Mouse (Mus musculus) adrenal gland, adult 10 weeks (tissue): ENCODE data around the gene Defb25. TPM values are rescaled to one million over a fixed set of nuclear protein-coding genes. Genes with fewer than 3 reads are reported as not detected.

Experiments used
- polyA plus RNA-seq: library from polyadenylated mRNA; stranded (reverse); fragments of 350-450 nt; fragmentation: Illumina TruSeq; extraction: RNeasy Lipid Tissue Mini Kit (QIAGEN cat#74804); gene quantifications from one replicate; pipeline ENCODE4 v1.2.3, GENCODE M21; 2014; ENCODE audit warnings: low read depth, low replicate concordance

The Defb25 gene
- polyA plus RNA-seq = not detected

GRCm38 (mm10) chr2:152622953-152623352 is at the start of gene Defb25:
Defb25 (minus strand) TSS chr2:152623053.

GRCm38 (mm10) chr2:152669256-152669638 is 46.4 kb upstream of the Defb25 start, which contains the start of gene H13:
H13 (plus strand) TSS chr2:152669461.

GRCm38 (mm10) chr2:152626774-152627591 is 4.1 kb upstream of the Defb25 start, which contains the start of gene Rem1:
Rem1 (plus strand) TSS chr2:152626951.

GRCm38 (mm10) chr2:152604057-152604456 is 18.8 kb downstream of the Defb25 start, which contains the start of gene Defb36:
Defb36 (plus strand) TSS chr2:152604327.

GRCm38 (mm10) chr2:152599299-152599698 is 23.6 kb downstream of the Defb25 start, which contains the start of gene Defb45:
Defb45 (minus strand) TSS chr2:152599399.

GRCm38 (mm10) chr2:152580107-152580506 is 42.7 kb downstream of the Defb25 start, which contains the start of gene Defb19:
Defb19 (minus strand) TSS chr2:152580312.

Other genes with a start within 250 kb of the Defb25 start
- gene Nrsn2, start 246.4 kb downstream of the Defb25 start, polyA plus RNA-seq = 2.0 TPM
- 0.58 TPM for gene Sox12, start 225.0 kb downstream of the Defb25 start, polyA plus RNA-seq
- gene Zcchc3, start 208.0 kb downstream of the Defb25 start, polyA plus RNA-seq = 3.8 TPM
- gene 6820408C15Rik, start 207.5 kb downstream of the Defb25 start, polyA plus RNA-seq = not detected
- gene Defb23, start 158.4 kb downstream of the Defb25 start, polyA plus RNA-seq = not detected
- 1.7 TPM for gene Defb20, start 146.0 kb downstream of the Defb25 start, polyA plus RNA-seq
- not detected for gene Defb22, start 132.9 kb downstream of the Defb25 start, polyA plus RNA-seq
- not detected for gene Defb26, start 111.4 kb downstream of the Defb25 start, polyA plus RNA-seq
- not detected for gene Defb28, start 104.8 kb downstream of the Defb25 start, polyA plus RNA-seq
- not detected for gene Defb29, start 83.0 kb downstream of the Defb25 start, polyA plus RNA-seq
- gene Gm17416, start 53.7 kb downstream of the Defb25 start, polyA plus RNA-seq = not detected
- not detected for gene Defb21, start 50.3 kb downstream of the Defb25 start, polyA plus RNA-seq
- gene Defb19, start 42.7 kb downstream of the Defb25 start, polyA plus RNA-seq = not detected
- gene Defb45, start 23.7 kb downstream of the Defb25 start, polyA plus RNA-seq = not detected
- not detected for gene Defb36, start 18.7 kb downstream of the Defb25 start, polyA plus RNA-seq
- gene Rem1, start 3.9 kb upstream of the Defb25 start, polyA plus RNA-seq = 2.4 TPM
- gene H13, start 46.4 kb upstream of the Defb25 start, polyA plus RNA-seq = 56.0 TPM
- gene Mcts2, start 64.0 kb upstream of the Defb25 start, polyA plus RNA-seq = 38.9 TPM
- gene Id1, start 113.2 kb upstream of the Defb25 start, polyA plus RNA-seq = 52.4 TPM
- not detected for gene Cox4i2, start 131.1 kb upstream of the Defb25 start, polyA plus RNA-seq
- 22.3 TPM for gene Bcl2l1, start 208.7 kb upstream of the Defb25 start, polyA plus RNA-seq
- gene Tpx2, start 224.9 kb upstream of the Defb25 start, polyA plus RNA-seq = 9.4 TPM